Mouse (Mus musculus) small intestine, adult 2 months (tissue): ENCODE results near the gene Acbd5.

Source experiments
- CTCF ChIP-seq: fragments of 200-500 bp; IDR thresholded peaks from 2 replicates; pipeline ENCODE4 v1.5.1; 2012; ENCODE audit warnings: low read depth, mild to moderate bottlenecking, control low read depth, inconsistent platforms, low read length, moderate library complexity, mixed read lengths; ENCODE audit not compliant: insufficient replicate concordance, insufficient read length; ENCODE audit errors: extremely low read depth
- POLR2A ChIP-seq: fragments of 200-500 bp; IDR thresholded peaks from 2 replicates; pipeline ENCODE4 v1.6.1; 2012; ENCODE audit warnings: low read depth, mild to moderate bottlenecking, control low read depth, inconsistent platforms, low read length, moderate library complexity

- no peak for TF ChIP-seq CTCF
- no peak for TF ChIP-seq POLR2A
Measured at GRCm38 (mm10) chr2:23102266-23102665, 34.3 kb downstream of the Acbd5 start.
